Mouse (Mus musculus): ENCODE measurements at regions not wholly inside any gene's neighbourhood (a gene's known extent, or its start where the extent isn't known, plus 50 kb on each side); places are given as distances from the start of the nearest gene placed in this dataset.
A peak's percentile ranks its signal among the peaks of the same experiment; 100 is the strongest.

DNA sequence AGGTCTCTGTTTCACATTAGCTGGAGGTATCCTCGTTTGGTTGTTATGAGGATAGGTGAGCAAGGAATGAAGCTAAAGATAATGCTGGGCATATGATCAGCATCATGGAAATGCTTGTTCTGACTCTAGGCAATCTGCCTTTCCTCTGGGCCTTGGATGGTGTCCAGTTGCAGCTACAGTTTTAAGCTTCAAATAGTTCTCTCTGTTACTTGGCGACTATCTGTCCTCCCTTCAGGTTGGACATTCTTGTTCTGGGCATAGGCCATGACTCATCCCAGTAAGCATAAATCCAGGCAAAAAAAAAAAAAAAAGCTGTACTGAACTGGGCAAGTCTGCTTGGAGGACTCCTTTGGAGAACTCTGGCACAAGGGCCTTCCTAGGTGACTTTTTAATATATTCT, 776.9 kb downstream of the Kcnma1 start:
- DNase-seq = peak; percentile 72 to 83
- intact Hi-C loops (cut with DNase I) = no loop called here

- no peak for DNase-seq
- intact Hi-C loops (cut with DNase I) = loop anchor here (1.0 kb wide), 1 partner anchor 203 kb away; no protein-coding TSS in a partner anchor
These were observed 815.6 kb downstream of the Kcnma1 start for GRCm38 (mm10) chr14:23198676-23199075.

- no peak for DNase-seq
- intact Hi-C loops (cut with DNase I) = no loop called here
These were observed 819.4 kb downstream of the Kcnma1 start for GRCm38 (mm10) chr14:23194569-23195529.

DNA sequence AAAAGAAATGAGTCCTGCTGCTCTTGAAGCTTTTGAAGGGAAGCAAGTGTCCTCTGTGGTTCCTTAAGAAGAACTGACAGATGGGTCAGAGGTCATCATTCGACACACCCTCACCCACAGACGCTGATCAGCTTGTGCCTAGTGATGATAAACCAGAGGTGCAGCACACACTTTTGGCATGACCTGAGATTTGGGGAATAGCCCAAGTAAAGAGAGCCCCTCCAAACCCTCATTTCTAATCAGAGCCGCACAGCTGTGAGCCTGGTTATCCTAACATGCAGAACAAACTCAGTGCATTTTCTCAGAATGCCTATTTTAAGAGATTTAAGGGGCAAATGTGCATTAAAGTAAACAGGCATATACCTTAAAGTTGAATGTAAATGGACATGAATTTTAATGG, 821.7 kb downstream of the Kcnma1 start:
- DNase-seq = no peak
- intact Hi-C loops (cut with DNase I) = no loop called here

GRCm38 (mm10) chr14:23185359-23185758, 828.9 kb downstream of the Kcnma1 start:
- intact Hi-C loops (cut with DNase I) = no loop called here
- no peak for DNase-seq

GRCm38 (mm10) chr14:23169346-23169745, 844.9 kb downstream of the Kcnma1 start:
- intact Hi-C loops (cut with DNase I) = no loop called here
- no peak for DNase-seq

DNA sequence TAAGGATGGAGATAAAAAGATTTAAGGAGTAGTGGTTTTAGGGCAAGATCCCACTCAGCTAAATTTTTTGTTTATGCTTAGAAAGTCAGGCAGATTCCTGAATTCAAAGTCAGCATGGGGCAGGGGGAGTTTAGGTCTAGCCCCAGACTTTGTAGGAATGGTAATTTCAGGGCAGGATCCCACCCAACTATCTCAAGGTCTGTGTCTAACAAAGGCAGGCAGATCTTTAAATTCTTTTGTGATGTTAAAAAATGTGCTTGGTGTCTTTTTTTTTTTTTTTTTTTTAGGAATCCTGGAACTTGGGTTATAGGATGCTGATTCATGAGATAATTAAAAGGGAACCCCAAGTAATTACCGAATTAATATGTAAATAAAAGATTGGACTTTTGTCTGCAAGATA, 853.7 kb downstream of the Kcnma1 start:
- no peak for DNase-seq
- intact Hi-C loops (cut with DNase I) = no loop called here

GRCm38 (mm10) chr14:23150431-23150830, 863.9 kb downstream of the Kcnma1 start:
- intact Hi-C loops (cut with DNase I) = no loop called here
- DNase-seq = no peak

DNA sequence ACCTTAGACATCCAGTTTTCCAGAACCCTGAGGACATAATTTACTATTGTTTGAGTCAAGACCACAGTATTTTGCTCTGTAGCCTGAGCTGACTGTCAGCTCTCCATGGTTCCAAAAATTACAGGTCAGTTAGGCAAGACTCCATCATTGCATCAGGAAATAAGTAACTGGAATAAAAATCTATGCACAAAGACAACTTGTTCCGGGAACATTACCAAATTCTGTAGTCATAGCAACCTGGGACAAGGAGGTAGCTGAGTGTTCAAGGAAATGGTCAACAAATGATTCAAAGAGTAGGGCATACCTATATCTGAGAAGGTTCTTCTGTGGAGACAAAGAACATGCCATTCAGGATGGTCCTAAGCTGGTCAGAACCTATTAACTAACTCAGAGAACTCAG, 867.3 kb downstream of the Kcnma1 start:
- intact Hi-C loops (cut with DNase I) = no loop called here
- DNase-seq = no peak

DNA sequence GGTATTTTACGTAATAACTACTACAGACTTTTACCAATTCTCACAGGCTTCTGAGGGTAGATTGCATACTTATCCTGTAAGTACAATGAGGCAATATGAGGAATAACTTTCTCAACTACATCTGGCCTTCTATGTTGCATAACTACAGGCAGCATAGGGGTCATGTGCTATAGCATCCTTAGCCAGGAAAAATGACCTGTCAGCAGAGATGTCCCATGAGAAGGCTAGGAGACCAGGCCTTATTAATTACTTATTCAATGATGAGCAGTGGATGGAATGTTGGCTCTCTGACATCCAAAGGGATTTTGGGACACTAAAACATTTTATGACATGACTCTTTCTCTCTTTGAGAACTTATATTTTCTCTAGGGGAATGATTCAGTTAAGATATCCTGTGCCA, 873.9 kb downstream of the Kcnma1 start:
- intact Hi-C loops (cut with DNase I) = no loop called here
- peak in 1 of 2 experiments; percentile 5 for DNase-seq

- intact Hi-C loops (cut with DNase I) = no loop called here
These were observed 879.6 kb downstream of the Kcnma1 start for GRCm38 (mm10) chr14:23134723-23135122.

DNA sequence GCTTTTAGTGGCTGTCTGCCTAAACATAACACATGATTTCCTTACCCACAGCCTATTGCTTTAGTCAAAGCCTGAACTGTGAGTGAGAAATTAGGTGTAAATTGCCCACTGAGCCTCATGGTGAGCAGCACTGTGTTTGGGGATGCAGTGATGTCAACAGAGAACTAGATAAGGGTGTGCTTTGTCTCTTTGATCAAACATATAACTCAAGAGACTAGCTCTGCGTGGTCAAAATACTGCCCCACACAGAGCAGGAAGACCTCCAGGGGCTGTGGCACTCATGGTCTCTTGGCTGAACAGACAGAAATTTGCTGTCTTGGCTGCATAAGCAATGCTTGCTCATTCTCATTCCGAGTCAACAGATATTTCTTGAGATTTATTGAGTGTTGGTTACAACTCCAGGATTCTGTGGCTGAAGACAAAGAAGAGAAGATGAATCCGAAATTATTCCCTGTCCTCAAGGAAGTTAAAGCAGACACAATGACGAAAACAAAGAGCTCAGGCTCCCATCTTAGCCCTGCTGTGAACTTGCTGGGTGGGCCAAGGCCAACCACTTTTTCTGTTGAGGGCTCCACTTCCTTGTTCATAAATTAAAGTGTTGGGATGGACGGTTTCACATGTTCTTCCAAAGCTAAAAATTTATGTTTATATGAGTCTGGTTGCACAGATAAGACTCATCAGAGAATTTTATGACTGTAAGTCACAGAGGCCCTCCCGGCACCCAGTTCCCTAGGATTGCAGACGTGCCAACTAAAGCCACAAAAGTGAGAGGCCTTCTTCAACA, 882.4 kb downstream of the Kcnma1 start:
- intact Hi-C loops (cut with DNase I) = no loop called here
- DNase-seq = no peak

More at GRCm38 (mm10) chr14:23134723-23135122, 879.6 kb downstream of the Kcnma1 start:
- DNase-seq = no peak

DNA sequence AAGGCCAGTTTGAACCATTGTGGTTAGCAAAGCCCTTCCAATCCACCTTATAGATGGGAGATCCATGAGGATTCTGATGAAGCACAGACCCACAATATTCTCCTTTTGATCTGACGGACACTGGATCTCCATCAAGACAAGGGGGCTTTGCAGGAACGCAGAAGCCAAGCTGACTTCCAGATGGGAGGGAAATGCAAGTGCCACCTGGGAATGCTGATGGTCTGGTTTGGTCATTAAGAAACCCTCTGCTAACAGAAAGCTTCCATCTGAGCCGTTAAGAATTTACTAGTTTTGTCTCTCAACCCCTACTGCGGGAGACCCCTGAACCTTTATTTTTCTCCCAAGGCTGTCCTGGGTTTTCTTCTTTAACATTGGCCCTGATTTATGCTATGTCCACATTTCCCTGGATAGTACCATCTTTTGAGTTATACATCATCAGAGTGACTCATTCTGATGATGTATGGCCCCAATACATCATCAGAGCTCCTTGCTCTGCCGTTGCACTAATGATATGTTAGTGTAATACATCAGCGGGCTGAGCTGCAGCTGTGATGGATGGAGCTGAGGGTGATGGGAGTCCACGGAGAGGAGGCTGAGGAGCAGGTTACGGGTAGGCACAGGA, 898.3 kb downstream of the Kcnma1 start:
- intact Hi-C loops (cut with DNase I) = no loop called here
- no peak for DNase-seq

DNA sequence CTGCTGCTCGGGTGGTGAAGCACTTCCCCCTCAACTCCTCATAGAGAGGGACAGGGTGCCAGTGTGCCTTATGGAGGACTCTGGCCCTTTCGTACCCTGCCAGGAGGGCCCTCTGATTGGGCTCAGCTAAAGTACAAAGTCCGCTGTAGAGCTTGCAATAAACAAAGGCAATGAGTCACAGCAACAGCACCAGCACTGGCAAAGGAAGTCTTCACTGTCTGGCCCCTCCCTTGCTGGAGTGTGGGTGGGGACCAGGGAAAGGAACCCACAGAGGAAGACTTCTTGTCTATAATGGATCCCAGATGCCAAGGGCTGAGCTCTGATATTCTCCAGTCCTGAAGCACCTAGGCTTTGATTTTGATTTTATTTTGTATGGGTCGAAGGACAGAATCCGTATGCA, 899.4 kb downstream of the Kcnma1 start:
- intact Hi-C loops (cut with DNase I) = no loop called here
- DNase-seq = no peak

DNA sequence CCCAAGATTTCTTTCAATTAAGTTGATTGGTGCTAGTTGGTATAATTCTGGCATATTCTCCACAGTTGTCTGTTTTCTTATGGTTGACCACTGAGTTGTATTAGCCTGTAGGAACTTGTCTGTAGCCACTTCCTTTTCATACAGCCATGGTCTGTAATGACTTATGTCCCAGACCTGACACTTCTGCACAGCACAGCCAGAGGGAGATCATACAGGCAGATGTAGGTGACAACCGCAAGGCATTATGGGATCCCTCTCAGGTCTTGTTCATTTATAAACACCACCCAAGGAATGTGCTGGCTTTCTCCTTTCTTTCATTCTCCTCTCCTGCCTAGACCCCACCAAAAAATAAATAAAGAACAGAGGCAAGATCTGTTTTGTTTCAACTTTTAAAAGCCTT, 899.8 kb downstream of the Kcnma1 start:
- intact Hi-C loops (cut with DNase I) = no loop called here
- DNase-seq = no peak

DNA sequence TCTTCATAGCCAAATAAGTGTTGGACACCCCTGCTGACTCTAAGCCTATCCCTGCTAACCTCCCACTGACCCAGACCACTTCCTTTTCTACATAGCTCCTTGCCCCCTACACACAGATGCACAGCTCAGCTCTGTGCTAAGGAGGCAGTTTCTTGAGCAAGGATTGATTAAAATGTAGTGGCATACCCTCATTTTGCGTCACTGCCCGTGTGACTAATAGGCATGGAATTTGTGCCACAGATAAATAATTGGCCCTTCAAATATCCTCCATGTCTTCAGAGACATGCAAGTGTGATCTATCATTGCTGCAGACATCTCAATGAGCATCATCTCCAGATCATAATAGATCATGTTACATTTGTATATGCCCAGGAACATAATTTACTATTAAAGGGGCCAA, 901.9 kb downstream of the Kcnma1 start:
- intact Hi-C loops (cut with DNase I) = no loop called here
- DNase-seq = no peak

- no peak for DNase-seq
- intact Hi-C loops (cut with DNase I) = no loop called here
These were observed 905.7 kb downstream of the Kcnma1 start for GRCm38 (mm10) chr14:23108590-23108989.

DNA sequence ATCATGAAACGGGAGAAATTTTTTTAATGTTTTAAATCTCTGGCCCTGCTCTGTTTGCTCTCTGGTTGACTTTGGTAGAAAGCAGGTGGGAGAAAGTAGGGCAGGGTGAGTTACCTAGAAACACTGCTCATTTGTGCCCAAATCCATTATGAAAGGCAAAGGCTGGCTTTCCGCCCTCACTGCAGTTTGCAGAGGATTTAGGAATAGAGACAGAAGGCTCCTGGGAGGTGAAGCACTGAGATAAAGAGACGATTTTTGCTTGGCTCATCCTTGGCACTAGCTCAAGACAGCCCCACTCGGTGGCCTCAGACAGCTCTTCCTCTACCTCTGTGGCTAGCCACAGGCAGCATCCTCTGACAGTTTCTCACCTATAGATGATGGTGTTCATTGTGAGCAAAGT, 906.8 kb downstream of the Kcnma1 start:
- intact Hi-C loops (cut with DNase I) = no loop called here
- no peak for DNase-seq

Data from heart, postnatal 10 days (tissue).